Mouse (Mus musculus): ENCODE results near the gene Ypel4. TPM values are rescaled to one million over a fixed set of nuclear protein-coding genes. Genes with fewer than 3 reads are reported as not detected.

Gene Ypel4
- polyA plus RNA-seq (2015; fragmentation: Nextera tagmentation; extraction: Ambion mirVana): 1.5 and 1.6 TPM in 2 replicates

GRCm38 (mm10) chr2:84733579-84734300 lies at the start of gene Ypel4:
Gene Ypel4 (plus strand): TSS chr2:84734058.

GRCm38 (mm10) chr2:84714811-84715561 lies 18.9 kb upstream of the Ypel4 start, which contains the start of gene Zdhhc5:
Gene Zdhhc5 (minus strand): TSS chr2:84715180.

GRCm38 (mm10) chr2:84727172-84727858 lies 6.5 kb upstream of the Ypel4 start, which contains the start of gene Clp1:
Gene Clp1 (minus strand): TSS chr2:84727350.

GRCm38 (mm10) chr2:84743561-84743960 lies 9.7 kb downstream of the Ypel4 start, which contains the start of gene Gm19426:
Gene Gm19426 (minus strand): TSS chr2:84743655.

GRCm38 (mm10) chr2:84775241-84775640 lies 41.4 kb downstream of the Ypel4 start, which contains the start of gene Serping1:
Gene Serping1 (minus strand): TSS chr2:84775444.

MicroRNAs within 50 kb of the gene (microRNA counts, 519-probe panel; counts per million panel counts)
- 6,954 counts per million, percentile 96 among the panel's probes with 10 or more counts for microRNA mmu-miR-130a

Small RNA genes within 50 kb of the gene (microRNA-seq; reads per million reads assigned to microRNA genes)
- 9,025 to 11,419 reads per million in 2 experiments for gene Mir130a

Other genes starting within 250 kb of the Ypel4 start
- gene Ctnnd1, start 83.3 kb upstream of the Ypel4 start, polyA plus RNA-seq (2015; fragmentation: Nextera tagmentation; extraction: Ambion mirVana): 21.5 and 22.2 TPM in 2 replicates
- gene Btbd18, start 75.0 kb upstream of the Ypel4 start, polyA plus RNA-seq (2015; fragmentation: Nextera tagmentation; extraction: Ambion mirVana): 0.05 and 0.08 TPM in 2 replicates
- 60.9 and 74.7 TPM in 2 replicates for gene Selenoh, start 63.3 kb upstream of the Ypel4 start, polyA plus RNA-seq (2015; fragmentation: Nextera tagmentation; extraction: Ambion mirVana)
- gene Gm28635, start 56.0 kb upstream of the Ypel4 start, polyA plus RNA-seq (2015; fragmentation: Nextera tagmentation; extraction: Ambion mirVana): not detected in 2 replicates
- gene Med19, start 55.7 kb upstream of the Ypel4 start, polyA plus RNA-seq (2015; fragmentation: Nextera tagmentation; extraction: Ambion mirVana): 12.2 and 14.2 TPM in 2 replicates
- 55.8 and 69.9 TPM in 2 replicates for gene Tmx2, start 54.9 kb upstream of the Ypel4 start, polyA plus RNA-seq (2015; fragmentation: Nextera tagmentation; extraction: Ambion mirVana)
- 13.4 and 17.7 TPM in 2 replicates for gene Zdhhc5, start 18.9 kb upstream of the Ypel4 start, polyA plus RNA-seq (2015; fragmentation: Nextera tagmentation; extraction: Ambion mirVana)
- 10.5 and 12.6 TPM in 2 replicates for gene Clp1, start 6.7 kb upstream of the Ypel4 start, polyA plus RNA-seq (2015; fragmentation: Nextera tagmentation; extraction: Ambion mirVana)
- gene Gm19426, start 9.6 kb downstream of the Ypel4 start, polyA plus RNA-seq (2015; fragmentation: Nextera tagmentation; extraction: Ambion mirVana): 1.8 and 2.0 TPM in 2 replicates
- 64.7 and 70.4 TPM in 2 replicates for gene Serping1, start 41.4 kb downstream of the Ypel4 start, polyA plus RNA-seq (2015; fragmentation: Nextera tagmentation; extraction: Ambion mirVana)
- 20.2 and 24.6 TPM in 2 replicates for gene Ube2l6, start 64.8 kb downstream of the Ypel4 start, polyA plus RNA-seq (2015; fragmentation: Nextera tagmentation; extraction: Ambion mirVana)
- 106 and 109 TPM in 2 replicates for gene Smtnl1, start 88.6 kb downstream of the Ypel4 start, polyA plus RNA-seq (2015; fragmentation: Nextera tagmentation; extraction: Ambion mirVana)
- 67.6 and 83.8 TPM in 2 replicates for gene Timm10, start 92.9 kb downstream of the Ypel4 start, polyA plus RNA-seq (2015; fragmentation: Nextera tagmentation; extraction: Ambion mirVana)
- 7.4 and 10.3 TPM in 2 replicates for gene Slc43a1, start 104.8 kb downstream of the Ypel4 start, polyA plus RNA-seq (2015; fragmentation: Nextera tagmentation; extraction: Ambion mirVana)
- gene Rtn4rl2, start 152.7 kb downstream of the Ypel4 start, polyA plus RNA-seq (2015; fragmentation: Nextera tagmentation; extraction: Ambion mirVana): 0.45 TPM in 2 replicates
- 14.5 and 20.2 TPM in 2 replicates for gene Slc43a3, start 202.5 kb downstream of the Ypel4 start, polyA plus RNA-seq (2015; fragmentation: Nextera tagmentation; extraction: Ambion mirVana)
- not detected in 2 replicates for gene Prg2, start 246.4 kb downstream of the Ypel4 start, polyA plus RNA-seq (2015; fragmentation: Nextera tagmentation; extraction: Ambion mirVana)